Mouse (Mus musculus) heart, postnatal 25 days (tissue): ENCODE data around the gene Parp4. TPM values are rescaled to one million over a fixed set of nuclear protein-coding genes. Genes with fewer than 3 reads are reported as not detected.

Experiments used
- DNase-seq: peaks from one replicate; pipeline ENCODE4 v3.0.0; 2022; ENCODE audit warnings: low spot score
- intact Hi-C: fragments of 180-260 bp; cut with DNase I; formaldehyde crosslinking; loops from one replicate; pipeline ENCODE4 v1.15.1; 2025
- total RNA-seq, 2 experiments: library from RNA; stranded (reverse); gene quantifications; 2 replicates each; pipeline ENCODE4 v1.2.3; 2021

Gene Parp4
- total RNA-seq, result 10 to 100 TPM; 23.8 to 25.6 TPM

DNA sequence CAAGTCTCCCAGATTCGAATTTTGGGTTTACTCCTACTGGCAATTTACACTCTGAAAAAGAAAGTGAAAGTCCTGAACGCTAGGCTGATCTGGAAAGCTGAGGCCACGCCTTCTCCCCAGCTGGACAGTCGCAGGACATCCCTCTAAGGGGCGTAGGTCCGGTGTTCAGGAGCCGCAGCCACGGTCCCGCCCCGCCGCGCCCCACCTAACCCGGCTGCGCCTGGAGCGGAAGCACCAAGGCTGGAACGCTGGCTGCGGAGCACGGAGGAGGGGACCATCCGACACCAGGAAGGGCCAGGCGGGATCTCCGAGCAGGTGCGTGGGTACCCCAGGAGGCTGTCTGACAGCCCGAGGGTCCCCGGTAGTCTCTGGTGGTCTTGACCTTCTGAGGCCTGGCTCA is at the start of gene Parp4, which contains the start of gene Cenpj:
Gene Parp4 (plus strand): TSS at position 204 of the 400 bp plus-strand sequence.
Gene Cenpj (minus strand): TSS at position 10 of the 400 bp plus-strand sequence.
- intact Hi-C loops, result loop anchor here (5.0 kb wide), 1 partner anchor 92 kb away; the partner anchor contains the start of gene Mphosph8
- peak; percentile 89 for DNase-seq

DNA sequence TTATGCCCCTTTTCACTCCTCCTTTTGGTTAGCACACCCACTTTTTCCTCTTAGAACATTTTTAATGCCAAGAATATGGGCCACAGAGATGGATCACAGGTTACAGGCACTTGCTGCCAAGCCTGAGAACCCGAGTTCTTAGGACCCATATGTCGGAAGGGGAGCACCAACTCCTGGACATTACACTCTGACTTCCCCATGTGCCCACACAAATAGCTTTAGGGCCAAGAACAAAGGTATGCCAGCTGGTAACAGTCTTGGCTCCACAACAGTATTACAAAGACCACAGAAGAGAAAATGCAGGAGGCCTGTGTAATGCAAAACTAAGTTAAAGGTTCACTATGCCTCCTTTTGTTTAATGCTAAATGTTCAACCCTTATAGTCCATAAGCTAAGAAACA is 44.6 kb upstream of the Parp4 start:
- intact Hi-C loops, result no loop called here
- no peak for DNase-seq

DNA sequence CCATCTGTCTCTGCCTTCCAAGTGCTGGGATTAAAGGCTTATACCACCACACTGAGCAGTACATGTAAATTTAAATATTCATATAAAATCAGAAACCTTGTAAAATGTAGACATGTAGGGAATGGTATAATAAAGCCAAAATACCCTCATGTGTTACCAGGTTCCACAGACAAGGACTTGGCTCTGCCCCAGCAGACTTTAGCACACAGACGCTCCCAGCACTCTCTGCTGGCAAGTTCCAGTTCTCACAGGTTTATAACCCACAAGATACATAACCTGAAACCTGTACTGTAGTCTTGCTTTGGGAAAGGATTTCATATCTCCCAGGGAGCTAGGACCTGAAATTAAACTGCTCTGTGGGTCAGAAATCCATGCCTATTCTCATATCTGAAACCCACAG is 30.5 kb upstream of the Parp4 start:
- intact Hi-C loops, result no loop called here
- DNase-seq, result no peak

DNA sequence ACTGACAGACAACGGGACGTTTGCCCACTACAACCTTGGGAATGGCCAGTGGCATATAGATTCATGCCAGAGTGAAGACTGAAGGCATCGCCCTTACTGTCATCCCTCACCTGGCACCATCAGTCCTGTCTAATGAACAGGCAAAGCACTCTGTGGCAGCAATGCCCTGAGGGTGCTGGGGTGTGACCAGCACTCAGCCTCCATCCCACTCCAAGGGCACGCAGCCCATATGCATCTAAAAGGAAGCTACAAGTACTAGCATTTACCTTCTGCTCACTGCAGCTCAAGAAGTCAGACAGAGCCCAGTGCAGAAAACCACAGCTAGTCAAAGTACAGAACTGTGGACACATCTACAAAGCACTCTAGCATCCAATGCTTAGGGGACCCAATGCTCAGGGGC is 29.9 kb upstream of the Parp4 start:
- no peak for DNase-seq
- intact Hi-C loops, result no loop called here

DNA sequence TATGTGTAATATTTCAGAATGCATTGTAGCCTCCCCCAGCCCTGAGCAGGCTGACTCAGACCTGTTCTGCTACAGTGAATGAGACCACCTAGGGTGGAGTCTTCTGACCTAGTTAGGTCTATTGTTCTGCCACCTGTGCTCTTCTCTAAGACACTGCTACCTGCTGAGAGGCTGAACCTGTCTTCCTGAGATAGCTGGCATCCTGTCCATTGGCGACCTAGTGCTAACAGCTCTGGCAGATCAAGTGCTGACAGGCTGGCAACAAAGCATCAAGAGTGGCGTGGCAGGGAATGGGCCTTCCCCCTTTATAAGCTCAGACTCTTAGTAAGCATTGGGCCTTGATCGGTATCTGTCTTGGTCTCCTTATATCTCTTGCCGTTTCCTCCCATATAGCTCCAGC is 24.5 kb upstream of the Parp4 start:
- intact Hi-C loops, result no loop called here
- no peak for DNase-seq

DNA sequence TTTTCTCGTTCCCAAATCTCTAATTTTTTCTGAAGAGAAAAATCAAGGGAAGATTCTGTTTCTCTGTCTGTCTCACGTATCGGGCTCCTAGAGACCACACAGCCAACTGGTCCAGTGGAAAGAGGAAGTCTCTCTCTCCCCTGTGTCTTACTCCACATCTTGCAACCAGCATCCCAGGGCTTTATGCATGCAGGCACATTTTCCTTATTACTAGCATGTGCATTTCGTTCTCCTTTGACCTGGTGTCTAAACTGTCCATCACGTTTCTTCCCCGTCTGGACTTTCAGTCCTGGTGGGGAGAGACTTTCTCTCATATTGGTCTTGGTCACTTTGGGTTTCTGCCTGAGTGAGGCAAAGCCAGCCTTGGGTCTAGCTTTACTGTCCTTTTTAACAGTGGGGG is 22.5 kb upstream of the Parp4 start:
- DNase-seq, result no peak
- intact Hi-C loops, result no loop called here

DNA sequence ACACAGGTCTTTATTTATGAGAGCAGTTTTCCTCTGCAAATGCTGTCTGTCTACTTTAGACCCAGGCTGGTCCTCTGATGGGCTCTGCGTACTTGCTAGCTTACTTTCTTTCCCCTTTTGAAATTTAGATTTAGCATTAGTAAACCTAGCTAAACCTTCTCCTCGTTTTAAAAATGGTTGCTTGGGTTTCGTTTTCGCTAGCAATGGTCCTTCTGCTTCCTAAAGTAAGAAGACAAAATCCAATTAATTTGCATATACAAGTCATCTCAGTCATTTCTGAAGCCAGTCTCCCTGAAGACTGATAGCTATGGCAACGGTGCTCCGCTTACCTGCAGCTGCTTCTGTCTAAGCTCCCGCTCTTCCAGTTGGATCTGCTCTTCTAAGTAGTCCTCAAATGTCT is 22.1 kb upstream of the Parp4 start:
- intact Hi-C loops, result no loop called here
- no peak for DNase-seq

DNA sequence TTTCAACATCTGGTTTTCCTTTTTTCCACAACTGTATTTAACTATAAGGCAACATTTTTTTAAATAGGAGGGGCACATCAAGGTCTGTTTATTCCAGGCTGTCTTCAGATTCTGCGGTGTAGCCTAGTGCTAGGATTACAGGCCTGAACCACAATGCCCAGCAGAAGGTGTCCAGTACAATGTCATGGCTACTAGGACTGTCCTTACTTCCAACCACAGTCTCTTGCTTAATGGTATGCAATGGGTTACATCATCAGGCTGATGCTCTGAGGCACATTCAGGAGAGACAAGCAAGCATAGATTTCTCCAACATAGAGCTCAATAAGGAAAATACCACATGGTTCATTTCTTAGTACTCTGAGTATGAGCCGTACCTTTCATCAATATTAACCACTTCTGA is 20.7 kb upstream of the Parp4 start:
- intact Hi-C loops, result no loop called here
- DNase-seq, result no peak

DNA sequence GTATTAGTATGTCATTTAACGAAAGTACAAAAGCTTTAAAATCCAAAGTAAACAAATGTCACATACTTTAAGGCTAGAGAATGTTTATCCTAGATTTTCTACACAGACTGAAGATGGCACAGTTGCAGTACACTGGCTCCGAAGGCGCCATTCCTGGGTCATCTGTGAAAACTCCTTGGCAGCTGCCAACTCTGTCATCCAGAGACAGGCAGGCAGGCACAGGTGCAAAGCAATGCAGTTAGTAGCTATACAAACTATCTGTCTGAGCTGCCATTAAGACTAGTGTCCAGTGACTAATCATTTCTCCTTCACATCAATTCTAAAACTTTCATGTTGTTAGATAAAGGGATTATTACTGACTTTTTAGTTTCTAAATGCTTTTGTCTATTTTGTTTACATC is 16.3 kb upstream of the Parp4 start:
- no peak for DNase-seq
- intact Hi-C loops, result no loop called here

DNA sequence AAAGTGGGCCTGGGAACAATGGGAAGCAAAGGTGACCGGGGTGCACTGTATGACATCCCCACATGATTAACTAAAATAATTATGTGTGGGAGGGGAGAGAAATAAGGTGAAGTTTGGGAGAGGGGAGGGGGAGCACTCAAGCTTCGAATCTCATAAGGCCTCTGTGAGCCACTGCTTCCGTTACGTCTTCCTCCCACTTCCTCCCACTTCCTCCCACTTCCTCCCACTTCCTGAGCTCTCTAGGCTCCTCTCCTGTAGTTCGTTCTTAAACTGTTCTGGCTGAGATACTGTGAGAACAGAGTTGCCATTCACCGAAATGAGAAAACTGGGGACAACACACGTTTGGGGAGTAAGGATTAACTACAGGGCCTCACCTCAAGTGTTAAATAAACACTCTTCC is 7.9 kb upstream of the Parp4 start:
- intact Hi-C loops, result no loop called here
- DNase-seq, result no peak

DNA sequence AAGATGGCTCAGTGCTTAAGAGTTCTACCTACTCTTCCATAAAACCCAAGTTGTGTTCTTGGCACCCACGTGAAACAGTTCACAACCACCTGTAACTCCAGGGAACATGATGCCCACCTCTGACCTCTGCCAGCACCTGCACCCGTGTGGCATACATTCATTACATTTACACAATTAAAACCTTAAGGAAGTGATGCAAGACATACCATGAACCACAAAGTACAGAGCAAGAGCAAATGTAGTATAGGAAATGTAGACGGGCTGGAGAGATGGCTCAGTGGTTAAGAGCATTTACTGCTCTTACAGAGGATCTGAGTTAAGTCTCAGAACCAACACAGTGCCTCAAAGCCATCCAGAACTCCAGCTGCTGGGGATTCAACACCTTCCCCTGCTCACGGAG is 6.4 kb upstream of the Parp4 start:
- intact Hi-C loops, result no loop called here
- no peak for DNase-seq

DNA sequence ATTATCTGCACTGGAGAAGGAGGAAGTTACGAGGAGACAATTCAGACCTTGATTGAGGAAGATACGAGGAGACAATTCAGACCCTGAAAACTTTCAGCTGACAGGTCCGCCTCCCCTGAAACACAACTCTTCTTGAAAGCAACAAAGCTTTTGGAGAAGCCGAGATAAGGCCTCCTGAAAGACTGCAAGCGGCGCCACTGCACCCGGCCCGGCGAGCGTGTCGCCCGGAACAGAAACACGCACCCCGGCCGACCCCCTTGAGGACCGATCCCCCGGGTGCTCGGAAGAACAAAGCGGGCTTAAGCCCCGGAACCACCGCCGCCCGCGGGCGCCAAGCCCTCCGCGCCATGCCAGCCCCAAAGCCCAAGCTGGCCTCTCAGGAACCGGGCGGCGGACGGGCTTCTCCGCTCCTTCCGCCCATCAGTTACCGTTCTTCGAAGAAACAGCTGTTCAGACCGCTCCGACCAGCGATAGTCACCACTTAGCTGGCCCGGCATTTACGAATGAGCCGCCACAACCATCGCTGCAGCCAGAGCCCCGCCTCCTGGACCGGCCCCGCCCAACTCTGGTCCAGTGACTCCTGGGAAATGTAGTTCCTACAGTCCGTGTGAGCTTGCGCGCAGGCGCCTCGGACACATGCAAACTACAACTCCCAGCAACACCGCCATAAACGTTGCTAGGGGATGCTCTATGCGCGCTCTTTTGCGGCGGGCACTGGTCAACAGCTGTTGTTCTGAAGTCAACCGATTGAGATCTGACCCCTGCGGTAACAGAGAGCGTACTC is 3.9 kb upstream of the Parp4 start:
- intact Hi-C loops, result no loop called here
- peak; percentile 90 for DNase-seq

DNA sequence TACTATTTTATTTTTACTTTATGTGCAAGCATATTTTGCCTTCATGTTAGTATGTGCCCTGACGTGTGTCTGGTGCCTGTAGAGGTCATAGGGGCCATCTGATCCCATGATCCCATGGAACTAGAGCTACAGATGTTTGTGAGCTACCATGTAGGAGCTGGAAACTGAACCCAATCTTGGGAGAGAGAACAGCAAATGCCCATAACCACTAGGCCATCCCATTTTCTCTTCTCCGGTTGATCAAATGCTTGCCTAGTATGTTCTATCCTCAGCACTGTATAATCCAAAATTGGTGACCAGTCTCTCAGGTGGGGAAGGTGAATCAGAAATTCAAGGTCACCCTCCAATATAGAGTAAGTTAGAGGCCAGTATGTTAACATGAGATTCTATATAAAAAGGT is 2.9 kb upstream of the Parp4 start:
- intact Hi-C loops, result no loop called here
- DNase-seq, result no peak

DNA sequence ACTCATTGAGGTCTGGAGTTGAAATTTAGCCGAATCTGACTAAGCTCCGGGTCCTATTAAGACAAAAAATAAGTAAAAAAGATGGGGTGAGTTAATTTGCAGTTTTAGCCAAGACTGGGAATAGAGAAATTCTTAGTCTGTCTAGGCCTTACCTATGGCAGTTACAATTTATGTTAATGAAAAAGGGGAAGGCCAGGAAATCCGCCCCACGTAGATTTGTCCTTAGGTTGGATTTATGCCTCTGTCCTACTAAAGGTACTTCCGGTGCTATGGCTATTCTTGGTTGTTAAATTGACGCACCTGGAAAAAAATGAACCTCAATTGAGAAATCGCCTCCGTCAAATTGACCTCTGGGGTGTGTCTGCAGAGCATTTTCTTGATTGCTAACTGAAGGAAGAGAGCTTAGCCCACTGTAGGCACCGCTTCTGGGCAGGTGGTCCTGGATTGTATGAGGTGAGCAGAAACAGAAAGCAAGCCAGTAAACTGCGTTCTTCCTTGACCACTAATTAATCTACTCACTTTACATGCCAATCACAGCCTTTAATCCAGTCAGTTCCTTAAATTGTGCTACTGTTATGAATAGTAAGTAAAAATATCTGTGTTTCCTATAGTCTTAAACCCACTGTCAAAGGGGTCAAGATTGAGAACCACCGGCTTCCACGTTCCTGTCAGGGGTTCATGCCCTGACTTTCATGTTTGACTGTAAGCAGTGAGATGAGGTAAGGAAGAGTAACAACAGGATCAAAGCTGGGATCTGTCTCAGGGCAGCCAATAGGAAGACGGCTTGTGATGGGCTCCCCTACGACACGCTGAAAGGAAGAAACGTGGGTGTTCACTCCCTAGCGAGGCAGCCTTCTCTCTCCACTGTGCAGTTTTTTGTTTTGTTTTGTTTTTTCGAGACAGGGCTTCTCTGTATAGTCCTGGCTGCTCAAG is 816 bp downstream of the Parp4 start:
- no peak for DNase-seq
- intact Hi-C loops, result loop anchor here (5.0 kb wide), 1 partner anchor 91 kb away; the partner anchor contains the start of gene Mphosph8

DNA sequence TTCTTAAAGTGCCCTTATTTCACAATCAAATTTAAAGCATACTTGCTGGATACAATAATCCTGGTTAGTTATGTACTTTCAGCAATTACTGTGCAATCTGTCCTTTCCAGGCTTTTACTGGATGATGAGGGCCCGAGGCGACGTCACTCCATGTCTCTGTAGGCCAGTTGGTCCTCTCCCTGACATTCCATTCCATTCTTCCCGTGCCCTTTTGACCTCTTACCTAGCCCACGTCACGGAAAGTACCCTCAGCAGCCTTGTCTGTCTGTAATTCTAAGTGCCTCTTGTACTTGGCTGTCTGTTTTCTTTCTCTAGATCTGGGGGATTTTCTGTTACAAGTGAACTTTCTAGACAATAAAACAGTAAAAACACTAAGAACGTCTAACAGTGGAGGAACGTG is 3.6 kb downstream of the Parp4 start:
- no peak for DNase-seq
- intact Hi-C loops, result loop anchor here (5.0 kb wide), 1 partner anchor 88 kb away; the partner anchor contains the start of gene Mphosph8

DNA sequence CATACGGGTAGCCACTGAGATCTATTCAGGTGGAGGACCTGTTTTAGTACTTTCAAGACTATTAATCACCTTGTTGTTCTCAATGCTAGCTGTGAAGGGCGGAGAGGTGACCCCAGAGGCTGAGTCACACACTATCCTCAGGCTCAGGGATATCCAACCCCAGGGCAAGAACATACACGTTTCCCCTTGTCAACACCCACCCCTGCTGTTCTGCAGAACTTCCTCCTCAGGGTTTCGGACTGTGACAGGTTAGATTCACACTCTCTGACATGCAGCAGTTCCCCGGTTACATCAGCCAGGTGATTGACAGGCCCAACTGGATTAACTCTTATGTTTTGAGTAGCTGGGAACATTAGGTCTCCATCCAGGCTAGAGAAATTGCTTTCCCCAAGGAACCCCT is 5.7 kb downstream of the Parp4 start:
- no peak for DNase-seq
- intact Hi-C loops, result no loop called here

DNA sequence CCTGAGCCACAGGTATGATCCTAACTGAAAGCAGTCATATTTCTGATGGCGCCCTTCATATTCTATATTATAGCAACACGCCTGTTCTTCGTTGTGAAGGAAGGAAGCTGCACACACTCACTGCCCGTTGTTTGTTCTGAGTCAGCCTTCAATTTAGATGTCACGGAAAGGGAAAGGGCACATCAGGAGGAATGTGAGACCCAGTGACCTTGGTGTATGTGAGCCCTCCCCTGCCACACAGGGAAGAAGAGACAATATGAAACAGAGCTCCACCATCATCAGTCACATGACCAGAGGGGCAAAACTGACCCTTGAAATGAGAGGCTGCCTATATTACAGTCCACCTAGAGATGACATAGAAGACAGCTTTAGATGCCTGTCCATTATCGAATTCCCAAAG is 6.9 kb downstream of the Parp4 start:
- intact Hi-C loops, result no loop called here

DNA sequence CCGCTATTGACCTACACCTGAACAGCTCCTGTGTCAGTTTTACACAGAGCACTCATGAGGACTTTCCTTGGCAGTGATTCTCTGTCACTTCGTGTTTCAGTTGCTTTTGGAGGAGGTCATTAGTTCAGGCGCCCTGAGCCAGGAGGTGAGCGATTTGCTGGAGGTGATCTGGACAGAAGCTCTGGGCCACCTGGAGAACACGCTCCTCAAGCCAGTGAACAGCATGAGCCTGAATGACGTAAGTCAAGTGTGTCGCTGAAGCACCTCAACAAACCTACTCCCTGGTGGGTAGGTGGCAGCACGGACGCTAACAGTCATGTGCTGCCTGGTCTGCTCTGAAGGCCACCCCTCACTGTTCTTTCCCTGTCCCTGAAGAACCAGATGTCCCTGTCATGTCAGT is 16.8 kb downstream of the Parp4 start:
- DNase-seq, result no peak
- intact Hi-C loops, result loop anchor here (10.0 kb wide), 2 partner anchors 203 to 217 kb away; no protein-coding TSS in a partner anchor

More for the DNA sequence above, 6.9 kb downstream of the Parp4 start:
- no peak for DNase-seq

DNA sequence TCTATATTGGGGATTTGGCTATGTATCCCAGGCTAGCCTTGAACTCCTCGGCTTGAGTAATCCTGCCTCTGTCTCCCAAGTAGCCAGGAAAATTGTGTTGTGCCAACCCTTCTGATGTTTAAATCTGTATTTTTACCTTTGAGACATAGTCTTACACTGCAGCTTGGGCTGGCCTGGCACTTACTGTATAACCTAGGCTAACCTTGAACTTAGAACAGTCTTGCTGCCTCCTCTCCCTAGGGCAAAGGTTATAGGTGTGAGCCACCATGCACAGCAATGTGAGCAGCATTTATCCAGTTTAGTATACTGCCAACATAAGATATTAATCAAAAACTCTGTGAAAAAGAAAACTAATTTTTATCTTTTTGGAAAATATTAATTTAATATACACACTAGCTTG is 19.4 kb downstream of the Parp4 start:
- intact Hi-C loops, result loop anchor here (10.0 kb wide), 2 partner anchors 200 to 220 kb away; no protein-coding TSS in a partner anchor

DNA sequence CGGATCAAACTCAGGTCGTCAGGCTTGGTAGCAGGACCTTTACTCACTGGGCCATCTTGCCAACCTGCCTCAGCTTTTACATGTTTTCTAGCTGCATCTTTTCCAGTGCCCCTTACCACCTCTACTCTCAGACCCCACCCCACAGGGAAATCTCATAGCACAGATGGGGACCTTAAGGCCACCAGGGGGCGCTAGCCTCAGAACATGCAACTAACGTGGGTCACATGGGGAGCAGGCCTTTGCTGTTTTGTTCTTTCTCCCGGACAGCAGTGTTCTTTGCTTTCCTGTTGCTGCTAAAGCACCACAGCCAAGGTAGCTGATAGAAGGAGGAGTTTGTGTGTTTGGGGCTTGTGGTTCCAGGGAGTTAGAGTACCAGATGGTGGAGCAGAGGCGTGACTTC is 23.3 kb downstream of the Parp4 start:
- intact Hi-C loops, result loop anchor here (10.0 kb wide), 2 partner anchors 196 to 224 kb away; no protein-coding TSS in a partner anchor
- no peak for DNase-seq

More for the DNA sequence above, 19.4 kb downstream of the Parp4 start:
- DNase-seq, result no peak

DNA sequence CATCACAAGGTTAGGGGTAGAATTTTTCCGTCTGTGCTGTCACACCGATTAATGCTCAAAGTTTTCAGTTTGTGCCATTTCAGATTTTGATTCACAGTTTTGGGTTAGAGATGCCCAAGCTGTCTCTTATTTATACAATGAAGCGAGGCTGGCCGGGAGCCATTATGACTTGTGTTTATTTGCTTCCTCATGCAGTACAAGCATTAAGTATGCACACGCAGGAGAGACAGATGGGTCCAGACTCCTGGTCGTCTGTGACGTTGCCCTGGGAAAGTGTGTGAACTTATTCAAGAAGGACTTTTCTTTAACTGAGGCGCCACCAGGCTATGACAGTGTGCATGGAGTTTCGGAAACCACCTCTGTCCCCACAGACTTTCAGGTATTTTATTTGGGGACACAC is 26.6 kb downstream of the Parp4 start:
- no peak for DNase-seq
- intact Hi-C loops, result no loop called here
